Mouse (Mus musculus) ES-E14 (cell line): ENCODE data around the gene Ctss. TPM values are rescaled to one million over a fixed set of nuclear protein-coding genes. Genes with fewer than 3 reads are reported as not detected.
A peak's percentile ranks its signal among the peaks of the same experiment; 100 is the strongest.

ENCODE experiments used
- DNase-seq: peaks from one replicate; pipeline ENCODE4 v3.0.0-alpha.2; 2013; ENCODE audit warnings: low read depth, low spot score
- H3K27ac ChIP-seq: 2 replicates; pipeline ENCODE4 v1.5.1; 2012; ENCODE audit warnings: low read depth, mild to moderate bottlenecking, low read length, moderate library complexity, mixed read lengths; ENCODE audit not compliant: poor library complexity, insufficient read depth, severe bottlenecking
- H3K36me3 ChIP-seq: 2 replicates; pipeline ENCODE4 v1.6.1; 2012; ENCODE audit warnings: mild to moderate bottlenecking, low read length, moderate library complexity, mixed read lengths; ENCODE audit not compliant: control insufficient read depth, poor library complexity, insufficient read depth, severe bottlenecking
- H3K4me1 ChIP-seq, 2 experiments: fragments of 150-350 bp in 1 of 2; sonication (generic) in 1 of 2; 2 replicates each; pipeline ENCODE4 v1.6.1; 2012; ENCODE audit warnings: low read length in 2 of 2, mild to moderate bottlenecking in 1 of 2, mixed read lengths in 1 of 2; ENCODE audit not compliant: control insufficient read depth in 2 of 2, insufficient read depth in 2 of 2, poor library complexity in 1 of 2
- H3K4me3 ChIP-seq, 2 experiments: fragments of 150-350 bp in 1 of 2; sonication (generic) in 1 of 2; 2 replicates each; pipeline ENCODE4 v1.5.1; 2012; ENCODE audit warnings: low read length in 2 of 2, low read depth in 1 of 2, mild to moderate bottlenecking in 1 of 2, mixed read lengths in 1 of 2; ENCODE audit not compliant: insufficient read depth in 1 of 2, poor library complexity in 1 of 2, severe bottlenecking in 1 of 2
- H3K9ac ChIP-seq: 2 replicates; pipeline ENCODE4 v1.6.1; 2012; ENCODE audit warnings: low read depth, mild to moderate bottlenecking, low read length, mixed read lengths; ENCODE audit not compliant: poor library complexity, insufficient read depth, severe bottlenecking
- H3K9me3 ChIP-seq: fragments of 150-350 bp; sonication (generic); 2 replicates; pipeline ENCODE4 v1.6.1; 2012; ENCODE audit warnings: low read depth, mild to moderate bottlenecking, low read length; ENCODE audit not compliant: control insufficient read depth, insufficient read depth
- CHD2 ChIP-seq: IDR thresholded peaks from 2 replicates; pipeline ENCODE4 v1.6.1; 2014; ENCODE audit warnings: mild to moderate bottlenecking, low read depth, low read length, inconsistent platforms
- HCFC1 ChIP-seq: IDR thresholded peaks from 2 replicates; pipeline ENCODE4 v1.6.1; 2012; ENCODE audit warnings: low read length, inconsistent platforms, borderline replicate concordance; ENCODE audit not compliant: insufficient read depth
- MAFK ChIP-seq: IDR thresholded peaks from 2 replicates; pipeline ENCODE4 v1.6.1; 2014; ENCODE audit warnings: mild to moderate bottlenecking, low read depth, low read length, inconsistent platforms; ENCODE audit not compliant: insufficient read depth
- ZC3H11A ChIP-seq: IDR thresholded peaks from 2 replicates; pipeline ENCODE4 v1.6.1; 2012; ENCODE audit warnings: low read depth, mild to moderate bottlenecking, inconsistent platforms, low read length, borderline replicate concordance
- ZNF384 ChIP-seq: IDR thresholded peaks from 2 replicates; pipeline ENCODE4 v1.6.1; 2012; ENCODE audit warnings: low read depth, low read length, inconsistent platforms
- in situ Hi-C, 2 experiments: fragments of 600-800 bp; cut with MboI; formaldehyde crosslinking; loops; one replicate each; pipeline ENCODE4 v1.15.1; 2025; ENCODE audit warnings: low sequenced_read_pairs in 2 of 2, inconsistent platforms in 1 of 2; ENCODE audit not compliant: unreplicated experiment in 2 of 2
- total RNA-seq: library from RNA; depleted of rRNA; stranded (reverse); fragments of 300-350 nt; gene quantifications from 2 replicates; pipeline ENCODE4 v1.2.3, GENCODE M21; 2012

Gene Ctss
- total RNA-seq, 1 experiment: 0.67 TPM

DNA sequence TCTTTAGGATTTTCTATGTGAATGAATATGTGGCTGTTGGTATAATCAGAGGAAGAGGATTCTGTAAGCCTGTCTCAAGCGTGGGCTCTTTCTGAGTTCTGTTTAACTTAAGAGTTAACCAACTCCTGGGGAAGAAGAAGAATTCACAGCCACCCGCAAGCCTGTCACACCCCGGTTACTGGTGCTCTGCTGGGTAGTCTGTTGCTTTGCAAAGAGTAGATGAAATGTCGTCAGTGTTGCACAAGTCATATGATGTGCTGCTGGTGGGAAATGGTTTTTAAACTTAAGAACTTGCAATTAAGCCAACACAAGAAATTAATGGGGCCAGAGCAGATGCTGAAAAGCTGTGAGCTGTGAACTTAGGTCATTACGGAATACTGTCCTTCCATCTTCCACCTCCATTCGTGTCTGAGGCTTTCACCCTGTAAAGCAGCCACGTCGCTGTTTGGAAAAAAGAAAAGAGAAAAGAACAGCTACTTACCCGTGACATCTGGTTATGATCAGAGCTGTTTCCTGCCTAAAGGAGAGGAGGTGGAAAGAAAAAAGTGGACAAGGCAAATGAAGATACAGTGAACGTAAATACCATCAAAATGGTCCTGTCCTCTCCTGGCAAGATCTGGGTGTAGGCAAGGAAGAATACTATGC is 27.0 kb upstream of the Ctss start:
- no peaks in the 10 kb centered on the region for H3K9me3 ChIP-seq
- TF ChIP-seq MAFK (no peak), CHD2 (no peak), HCFC1 (no peak), ZC3H11A (no peak), ZNF384 (no peak)
- in situ Hi-C loops: no loop called here
- no peaks in the 10 kb centered on the region; the same call in 1 of the 2 replicates for H3K36me3 ChIP-seq
- no peak for DNase-seq
- H3K9ac ChIP-seq: no peak overlapping the region
- no peaks in the 10 kb centered on the region for H3K4me1 ChIP-seq
- H3K4me3 ChIP-seq: no peak overlapping the region
- H3K27ac ChIP-seq: no peak overlapping the region

DNA sequence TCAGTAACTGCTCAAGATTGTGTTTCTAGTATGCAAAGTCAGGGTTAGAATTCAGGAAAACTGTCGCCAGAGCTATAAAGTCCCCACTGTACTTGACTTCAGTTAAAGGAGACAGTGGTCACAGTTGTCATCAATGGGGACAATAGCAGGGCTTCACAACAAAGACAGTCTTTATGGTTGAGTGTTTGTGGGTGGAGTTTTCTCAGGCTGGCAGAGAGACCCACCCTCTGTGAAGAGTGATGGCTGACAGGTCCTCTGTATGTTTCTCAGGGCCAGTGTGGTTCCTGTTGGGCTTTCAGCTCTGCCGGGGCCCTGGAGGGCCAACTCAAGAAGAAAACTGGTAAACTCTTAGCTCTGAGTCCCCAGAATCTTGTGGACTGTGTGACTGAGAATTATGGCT is 24.3 kb upstream of the Ctss start:
- H3K36me3 ChIP-seq: no peaks in the 10 kb centered on the region
- TF ChIP-seq HCFC1: no peak
- TF ChIP-seq ZC3H11A: no peak
- TF ChIP-seq ZNF384: no peak
- no peak for TF ChIP-seq CHD2
- TF ChIP-seq MAFK: no peak
- no peak overlapping the region for H3K9ac ChIP-seq
- DNase-seq: no peak
- in situ Hi-C loops: no loop called here
- H3K4me1 ChIP-seq: no peaks in the 10 kb centered on the region
- H3K4me3 ChIP-seq: no peak overlapping the region
- no peak overlapping the region for H3K27ac ChIP-seq
- no peaks in the 10 kb centered on the region for H3K9me3 ChIP-seq

DNA sequence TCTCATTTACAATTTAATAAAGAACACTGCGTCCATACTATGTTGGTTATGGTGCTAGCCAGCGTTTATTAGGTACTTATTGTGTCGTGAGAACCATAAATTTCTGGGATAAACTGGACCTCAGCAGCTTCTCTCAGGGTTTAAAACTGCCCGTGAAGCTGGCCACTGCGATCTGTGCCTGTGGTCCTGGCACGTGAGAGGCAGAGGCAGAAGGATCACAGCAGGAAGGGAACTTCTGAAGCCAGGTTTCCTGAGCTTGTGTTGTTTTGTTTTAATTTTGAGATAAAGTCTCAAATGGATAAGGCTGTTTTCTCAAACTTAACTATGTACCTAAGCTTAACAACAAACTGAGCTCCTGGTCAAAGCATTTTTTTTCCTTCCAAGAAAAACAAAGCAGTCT is 17.2 kb upstream of the Ctss start:
- no peaks in the 10 kb centered on the region for H3K36me3 ChIP-seq
- H3K4me1 ChIP-seq: no peaks in the 10 kb centered on the region
- H3K9me3 ChIP-seq: no peaks in the 10 kb centered on the region
- TF ChIP-seq MAFK: no peak
- TF ChIP-seq CHD2: no peak
- TF ChIP-seq ZC3H11A: no peak
- TF ChIP-seq ZNF384: no peak
- no peak for TF ChIP-seq HCFC1
- no peak overlapping the region for H3K27ac ChIP-seq
- no peak overlapping the region for H3K4me3 ChIP-seq
- H3K9ac ChIP-seq: no peak overlapping the region
- in situ Hi-C loops: no loop called here
- DNase-seq: no peak

DNA sequence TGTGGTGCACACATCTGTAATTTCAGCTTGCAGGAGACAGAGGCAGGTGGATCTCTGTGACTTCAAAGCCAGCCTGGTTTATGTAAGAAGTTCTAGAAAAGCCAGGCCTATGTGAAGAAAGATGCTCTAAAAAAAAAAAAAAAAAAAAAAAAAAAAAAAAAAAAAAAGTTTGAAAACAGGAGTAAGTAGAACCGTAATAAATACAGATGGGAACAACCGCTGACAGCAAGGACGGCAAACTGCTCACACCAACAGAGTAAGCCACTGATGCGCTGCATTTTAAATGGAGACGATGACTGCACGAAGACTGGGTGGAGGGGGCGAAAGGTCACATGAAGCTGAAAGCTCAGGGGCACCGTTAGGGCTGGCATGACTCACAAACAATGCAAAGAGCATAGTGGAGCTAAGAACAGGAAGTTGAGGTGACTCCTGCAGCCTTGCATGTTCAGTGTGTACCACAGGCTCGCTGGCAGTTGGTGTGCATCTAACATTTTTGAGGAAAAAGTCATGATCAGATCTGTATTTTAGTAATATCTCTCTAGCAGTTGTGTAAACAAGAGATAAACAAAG is 14.9 kb upstream of the Ctss start:
- Histone ChIP-seq H3K4me1 (no peaks in the 10 kb centered on the region), H3K9me3 (no peaks in the 10 kb centered on the region), H3K4me3 (no peak overlapping the region), H3K36me3 (no peaks in the 10 kb centered on the region), H3K9ac (no peak overlapping the region), H3K27ac (no peak overlapping the region)
- DNase-seq: no peak
- in situ Hi-C loops: no loop called here
- no peak for TF ChIP-seq MAFK
- peak; percentile 90 for TF ChIP-seq ZNF384
- TF ChIP-seq ZC3H11A: no peak
- TF ChIP-seq HCFC1: no peak

DNA sequence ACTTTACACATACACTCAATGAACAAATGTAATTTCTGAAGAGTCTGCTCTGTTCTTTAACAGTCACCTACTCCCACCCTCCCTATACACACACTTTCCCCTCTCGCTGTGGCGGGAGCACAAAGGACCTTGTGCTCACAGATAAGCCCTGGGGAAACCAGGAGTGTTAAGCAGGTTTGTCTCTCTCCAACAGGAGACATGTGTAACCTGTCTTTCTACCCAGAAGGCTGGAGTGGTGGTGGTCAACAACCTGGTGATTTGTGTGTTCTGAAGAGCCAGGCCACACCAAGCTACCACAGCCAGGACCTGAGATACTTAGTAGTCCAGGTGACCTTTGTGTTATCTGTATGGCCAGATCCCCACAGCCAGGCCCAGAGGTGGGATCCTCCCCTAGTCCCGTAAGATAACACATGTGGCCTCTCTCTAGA is 10.0 kb upstream of the Ctss start:
- Histone ChIP-seq H3K27ac (no peak overlapping the region), H3K4me3 (no peak overlapping the region), H3K9ac (no peak overlapping the region), H3K4me1 (peaks cover 6 to 10% of the 10 kb centered on the region in 2 experiments; a peak in 2 of 4 replicates), H3K9me3 (no peaks in the 10 kb centered on the region), H3K36me3 (no peaks in the 10 kb centered on the region)
- in situ Hi-C loops: no loop called here
- DNase-seq: no peak
- TF ChIP-seq HCFC1 (no peak), CHD2 (no peak), MAFK (no peak), ZC3H11A (no peak), ZNF384 (no peak)
